Mouse (Mus musculus) midbrain, embryonic 13.5 days (tissue): ENCODE measurements around the gene Ypel1. TPM values are rescaled to one million over a fixed set of nuclear protein-coding genes. Genes with fewer than 3 reads are reported as not detected.

ENCODE experiments used
- ATAC-seq: fragments of 200-750 bp; cut with Nextera tagmentation; 2 replicates; pipeline ENCODE4 v1.8.0; 2017; ENCODE audit warnings: mild to moderate bottlenecking, moderate TSS enrichment, moderate library complexity
- H3K27ac ChIP-seq: fragments of 300-500 bp; sonication (generic); 2 replicates; pipeline ENCODE4 v1.5.1; 2015; ENCODE audit warnings: inconsistent platforms, mild to moderate bottlenecking, moderate library complexity
- H3K27me3 ChIP-seq: fragments of 300-500 bp; sonication (generic); 2 replicates; pipeline ENCODE4 v1.6.1; 2015; ENCODE audit warnings: mild to moderate bottlenecking, inconsistent platforms
- H3K36me3 ChIP-seq: fragments of 300-500 bp; sonication (generic); 2 replicates; pipeline ENCODE4 v1.6.1; 2015; ENCODE audit warnings: mild to moderate bottlenecking, inconsistent platforms
- H3K4me1 ChIP-seq: fragments of 300-500 bp; sonication (generic); replicated peaks from 2 replicates; pipeline ENCODE4 v1.6.1; 2015; ENCODE audit warnings: inconsistent platforms
- H3K4me2 ChIP-seq: fragments of 300-500 bp; sonication (generic); replicated peaks from 2 replicates; pipeline ENCODE4 v1.6.1; 2015; ENCODE audit warnings: moderate library complexity, mild to moderate bottlenecking, inconsistent platforms
- H3K4me3 ChIP-seq: fragments of 300-500 bp; sonication (generic); replicated peaks from 2 replicates; pipeline ENCODE4 v1.5.1; 2015; ENCODE audit warnings: mild to moderate bottlenecking, inconsistent platforms
- H3K9ac ChIP-seq: fragments of 300-500 bp; sonication (generic); replicated peaks from 2 replicates; pipeline ENCODE4 v1.6.1; 2015; ENCODE audit warnings: mild to moderate bottlenecking, inconsistent platforms
- H3K9me3 ChIP-seq: fragments of 300-500 bp; sonication (generic); 2 replicates; pipeline ENCODE4 v1.6.1; 2016; ENCODE audit warnings: mild to moderate bottlenecking, inconsistent platforms
- WGBS: fragments of 180-500 bp; shearing (Covaris S2); methylation state at CpG from one replicate; pipeline ENCODE4 v1.1.7; 2015; 5-methylcytosine and 5-hydroxymethylcytosine counted together
- microRNA counts: library from miRNA; unstranded; fragments of <30 nt; microRNA quantifications from one replicate; lab custom pipeline; 2016
- microRNA-seq: library from miRNA; unstranded; fragments of <30 nt; microRNA quantifications from one replicate; pipeline ENCODE4, GENCODE M21; 2016
- polyA plus RNA-seq: library from polyadenylated mRNA; unstranded; fragments of >200 nt; fragmentation: Nextera tagmentation; extraction: Ambion mirVana; gene quantifications from 2 replicates; pipeline ENCODE4 v1.2.1, GENCODE M21; 2015

Gene Ypel1
- polyA plus RNA-seq, 1 experiment from 2014 or later: 155 TPM

- peak overlapping the region; percentile 78 for H3K9ac ChIP-seq
- H3K9me3 ChIP-seq: no peaks in the 10 kb centered on the region
- H3K36me3 ChIP-seq: no peaks in the 10 kb centered on the region
- H3K4me2 ChIP-seq: peak overlapping the region; percentile 97
- no peak for ATAC-seq
- peak overlapping the region; percentile 82 for H3K27ac ChIP-seq
- H3K27me3 ChIP-seq: no peaks in the 10 kb centered on the region
- peak overlapping the region; percentile 85 for H3K4me3 ChIP-seq
- WGBS: 4% methylated on average over 43 of the region's 43 CpGs
- H3K4me1 ChIP-seq: peaks cover 20% of the 10 kb centered on the region
These were observed 61.9 kb downstream of the Ypel1 start for GRCm38 (mm10) chr16:17131191-17132088.

DNA sequence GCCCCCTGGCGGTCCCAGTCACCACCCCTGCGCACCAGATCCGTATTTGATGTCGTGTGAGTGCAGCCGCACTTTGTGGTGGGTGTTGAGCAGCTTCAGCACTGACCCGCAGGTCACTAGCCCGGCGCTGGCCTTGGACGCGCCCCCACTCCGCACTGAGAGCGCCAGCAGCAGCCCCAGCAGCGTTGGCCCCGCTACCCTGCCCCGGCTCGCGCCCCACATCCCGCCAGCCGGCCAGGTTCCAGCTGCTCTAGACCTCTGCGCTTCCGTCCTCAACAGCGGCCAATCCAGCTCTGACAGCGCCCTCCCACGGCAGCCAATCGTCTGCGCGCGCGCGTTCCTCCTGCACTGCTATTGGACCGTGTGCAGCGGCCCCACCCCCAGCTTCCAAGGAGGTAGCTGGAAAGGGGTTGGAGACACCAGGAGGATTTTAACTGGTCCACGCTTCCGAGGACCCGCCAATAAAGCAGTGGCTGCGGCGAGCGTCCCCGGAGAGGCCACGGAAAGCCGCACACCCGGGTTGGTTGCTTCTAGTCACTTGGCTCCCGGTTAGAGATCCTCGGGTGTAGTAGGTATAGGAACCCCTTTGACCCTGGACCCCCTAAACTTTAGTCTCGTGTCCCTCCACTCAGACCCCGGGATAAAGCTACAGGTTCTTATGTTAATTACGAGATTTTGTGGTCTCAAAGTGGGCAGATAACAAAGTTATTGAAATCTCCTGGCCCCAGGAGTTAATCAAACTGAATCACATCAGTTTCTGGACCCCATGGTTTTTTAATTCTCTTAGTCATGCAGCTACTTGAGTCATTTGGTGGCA lies 62.8 kb downstream of the Ypel1 start, which contains the start of gene Sdf2l1:
Sdf2l1 (minus strand) TSS at position 295 of the 817 bp plus-strand sequence.
- no peaks in the 10 kb centered on the region for H3K36me3 ChIP-seq
- H3K4me2 ChIP-seq: peak within 1 kb of the TSS; percentile 97
- peak within 1 kb of the TSS; percentile 78 for H3K9ac ChIP-seq
- H3K27me3 ChIP-seq: no peaks in the 10 kb centered on the region
- H3K9me3 ChIP-seq: no peaks in the 10 kb centered on the region
- peak within 1 kb of the TSS; percentile 85 for H3K4me3 ChIP-seq
- H3K27ac ChIP-seq: peak within 1 kb of the TSS; percentile 82
- under 1% methylated on average over 47 of the region's 47 CpGs for WGBS
- peaks cover 20% of the 10 kb centered on the region for H3K4me1 ChIP-seq
- peak; percentile 99 for ATAC-seq

- H3K27me3 ChIP-seq: no peaks in the 10 kb centered on the region
- no peaks in the 10 kb centered on the region for H3K36me3 ChIP-seq
- ATAC-seq: no peak
- H3K4me1 ChIP-seq: peaks cover 20% of the 10 kb centered on the region
- peak overlapping the region; percentile 85 for H3K4me3 ChIP-seq
- H3K4me2 ChIP-seq: peak overlapping the region; percentile 97
- 33% methylated on average over 7 of the region's 7 CpGs for WGBS
- peak overlapping the region; percentile 48; the same call in 1 of the 2 replicates for H3K9ac ChIP-seq
- no peaks in the 10 kb centered on the region for H3K9me3 ChIP-seq
- no peak overlapping the region for H3K27ac ChIP-seq
These were observed 63.4 kb downstream of the Ypel1 start for GRCm38 (mm10) chr16:17132906-17133200.

MicroRNAs encoded within 50 kb of the gene (microRNA counts, 519-probe panel; counts per million panel counts)
- microRNA mmu-miR-130b (lab: Ali Mortazavi, UCI) (5,608 counts per million, percentile 92 among the panel's probes with 10 or more counts), microRNA mmu-miR-301b (lab: Ali Mortazavi, UCI) (4,622 counts per million, percentile 83 among the panel's probes with 10 or more counts)

Small RNAs within 50 kb of the gene (microRNA-seq; reads per million reads assigned to microRNA genes)
- 8,633 reads per million, percentile 95 among the genes with 10 or more reads in this experiment for gene Mir130b
- gene Mir301b: 239 reads per million, percentile 62 among the genes with 10 or more reads in this experiment

Other genes with a start within 250 kb of the Ypel1 start
- 11.4 and 11.8 TPM in 2 replicates for gene Spag6l, start 240.2 kb upstream of the Ypel1 start, polyA plus RNA-seq
- gene Igll1, start 205.7 kb upstream of the Ypel1 start, polyA plus RNA-seq: 0.21 and 0.24 TPM in 2 replicates
- 73.7 and 76.4 TPM in 2 replicates for gene Top3b, start 199.0 kb upstream of the Ypel1 start, polyA plus RNA-seq
- 1.5 and 1.6 TPM in 2 replicates for gene Vpreb1, start 198.9 kb upstream of the Ypel1 start, polyA plus RNA-seq
- gene Ppm1f, start 173.2 kb upstream of the Ypel1 start, polyA plus RNA-seq: 26.9 and 29.4 TPM in 2 replicates
- gene Mapk1, start 86.3 kb upstream of the Ypel1 start, polyA plus RNA-seq: 160 and 173 TPM in 2 replicates
- 168 and 171 TPM in 2 replicates for gene Ppil2, start 41.6 kb downstream of the Ypel1 start, polyA plus RNA-seq
- gene 2610318N02Rik, start 55.5 kb downstream of the Ypel1 start, polyA plus RNA-seq: 34.1 and 35.5 TPM in 2 replicates
- 37.0 and 42.9 TPM in 2 replicates for gene Sdf2l1, start 62.7 kb downstream of the Ypel1 start, polyA plus RNA-seq
- gene Ydjc, start 74.9 kb downstream of the Ypel1 start, polyA plus RNA-seq: 21.5 and 22.0 TPM in 2 replicates
- gene Ccdc116, start 77.5 kb downstream of the Ypel1 start, polyA plus RNA-seq: 1.1 and 1.4 TPM in 2 replicates
- gene Ube2l3, start 133.0 kb downstream of the Ypel1 start, polyA plus RNA-seq: 330 and 342 TPM in 2 replicates
- gene Rimbp3, start 138.9 kb downstream of the Ypel1 start, polyA plus RNA-seq: 2.1 and 2.5 TPM in 2 replicates
- 13.2 and 13.6 TPM in 2 replicates for gene Hic2, start 163.9 kb downstream of the Ypel1 start, polyA plus RNA-seq
- 24.1 and 28.1 TPM in 2 replicates for gene Tmem191c, start 206.4 kb downstream of the Ypel1 start, polyA plus RNA-seq